Mouse (Mus musculus) liver, adult 2 months (tissue): Measurements from ENCODE around the gene Msmp.

Experiments
- CTCF ChIP-seq: fragments of 200-500 bp; IDR thresholded peaks from 2 replicates; pipeline ENCODE4 v1.5.1; 2011; ENCODE audit warnings: low read depth, low read length, control low read depth
- POLR2A ChIP-seq: fragments of 200-500 bp; IDR thresholded peaks from 2 replicates; pipeline ENCODE4 v1.6.1; 2011; ENCODE audit warnings: low read length, control low read depth; ENCODE audit not compliant: insufficient read depth; ENCODE audit errors: extremely low read depth

- TF ChIP-seq CTCF (no peak), POLR2A (no peak)
These were observed 7.2 kb upstream of the Msmp start for GRCm38 (mm10) chr4:43591543-43591942.
